Mouse (Mus musculus) brain, embryonic 14.5 days (tissue): Measurements from ENCODE around the gene Nabp2.

Experiments
- CTCF ChIP-seq: fragments of 200-500 bp; IDR thresholded peaks from 2 replicates; pipeline ENCODE4 v1.5.1; 2012; ENCODE audit warnings: inconsistent platforms, mild to moderate bottlenecking, moderate library complexity, borderline replicate concordance; ENCODE audit not compliant: insufficient read depth, insufficient read length; ENCODE audit errors: extremely low read depth
- POLR2A ChIP-seq: fragments of 200-500 bp; IDR thresholded peaks from 2 replicates; pipeline ENCODE4 v1.6.1; 2012; ENCODE audit warnings: mild to moderate bottlenecking, inconsistent platforms, borderline replicate concordance; ENCODE audit not compliant: poor library complexity, insufficient read depth, insufficient read length, severe bottlenecking; ENCODE audit errors: extremely low read depth

- peak; percentile 29; the same call in 1 of the 2 replicates for TF ChIP-seq CTCF
- TF ChIP-seq POLR2A: no peak
These were observed 36.9 kb downstream of the Nabp2 start for GRCm38 (mm10) chr10:128374393-128374792.
